Mouse (Mus musculus): Measurements from ENCODE around the gene H2-K1.

Gene H2-K1

DNA sequence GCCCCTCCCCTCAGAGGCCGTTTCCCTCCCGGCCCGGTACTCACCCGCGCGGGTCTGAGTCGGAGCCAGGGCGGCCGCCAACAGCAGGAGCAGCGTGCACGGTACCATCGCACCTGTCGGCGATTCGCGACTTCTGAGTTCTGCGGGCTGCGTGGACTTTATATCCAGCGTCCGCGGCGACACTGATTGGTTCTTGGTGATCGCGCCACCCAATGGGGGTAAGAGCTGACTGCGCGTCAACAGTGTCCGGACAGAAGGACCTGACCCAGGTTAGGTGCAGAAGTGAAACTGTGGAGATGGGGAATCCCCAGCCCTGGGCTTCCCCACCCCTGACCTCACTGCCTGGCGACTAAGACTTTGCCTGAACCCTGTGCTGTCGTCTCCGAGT is at the start of gene H2-K1:
Gene H2-K1, minus strand, starts transcription at position 198 of the 388 bp plus-strand sequence.
- peak; percentile 98 for DNase-seq

DNA sequence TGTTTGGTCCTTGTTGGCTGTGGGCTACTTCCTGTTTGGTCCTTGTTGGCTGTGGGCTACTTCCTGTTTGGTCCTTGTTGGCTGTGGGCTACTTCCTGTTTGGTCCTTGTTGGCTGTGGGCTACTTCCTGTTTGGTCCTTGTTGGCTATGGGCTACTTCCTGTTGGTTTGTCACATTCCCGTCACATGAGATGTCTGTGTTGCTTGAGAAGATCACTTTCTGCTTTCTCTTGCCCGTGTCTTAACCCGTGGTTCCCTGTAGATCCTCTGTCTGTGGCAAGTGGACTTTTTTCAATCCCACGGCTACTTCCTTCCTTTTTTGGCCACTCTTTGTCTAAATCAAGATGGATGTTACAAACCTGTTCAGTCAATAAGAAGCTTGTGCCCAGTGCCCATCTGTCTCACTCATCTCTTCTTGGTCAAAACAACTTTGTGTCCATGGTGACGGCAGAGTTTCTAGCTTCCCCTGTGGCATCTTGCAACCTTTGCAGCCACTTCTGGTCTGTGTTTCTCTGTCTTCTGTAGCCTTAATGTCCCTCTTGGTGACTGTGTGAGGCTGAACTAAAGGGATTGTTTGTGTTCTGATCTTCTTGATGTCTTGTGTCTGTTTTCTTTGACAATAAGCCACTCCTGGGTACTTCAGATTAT is 47.4 kb upstream of the H2-K1 start:
- no peak for DNase-seq

DNA sequence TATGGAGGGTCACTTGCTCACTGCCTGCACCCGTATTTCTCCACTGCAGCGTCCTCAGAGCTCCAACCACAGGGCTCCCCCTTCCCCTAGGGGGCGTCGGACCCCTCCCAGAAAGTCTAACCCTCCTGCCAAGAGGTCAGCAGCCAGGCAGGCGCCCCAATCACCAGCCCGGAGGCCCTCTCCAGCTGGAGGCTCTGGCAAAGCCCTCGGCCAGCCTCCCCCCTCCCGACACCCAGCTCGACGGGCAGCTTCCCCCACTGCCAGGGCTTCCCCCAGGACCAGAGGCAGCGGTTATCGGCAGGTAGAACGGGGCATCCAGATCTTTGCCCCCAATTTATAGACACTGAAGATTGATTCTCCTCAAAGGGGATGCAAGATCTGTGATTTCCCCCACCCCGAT is 45.8 kb upstream of the H2-K1 start:
- DNase-seq, result no peak

DNA sequence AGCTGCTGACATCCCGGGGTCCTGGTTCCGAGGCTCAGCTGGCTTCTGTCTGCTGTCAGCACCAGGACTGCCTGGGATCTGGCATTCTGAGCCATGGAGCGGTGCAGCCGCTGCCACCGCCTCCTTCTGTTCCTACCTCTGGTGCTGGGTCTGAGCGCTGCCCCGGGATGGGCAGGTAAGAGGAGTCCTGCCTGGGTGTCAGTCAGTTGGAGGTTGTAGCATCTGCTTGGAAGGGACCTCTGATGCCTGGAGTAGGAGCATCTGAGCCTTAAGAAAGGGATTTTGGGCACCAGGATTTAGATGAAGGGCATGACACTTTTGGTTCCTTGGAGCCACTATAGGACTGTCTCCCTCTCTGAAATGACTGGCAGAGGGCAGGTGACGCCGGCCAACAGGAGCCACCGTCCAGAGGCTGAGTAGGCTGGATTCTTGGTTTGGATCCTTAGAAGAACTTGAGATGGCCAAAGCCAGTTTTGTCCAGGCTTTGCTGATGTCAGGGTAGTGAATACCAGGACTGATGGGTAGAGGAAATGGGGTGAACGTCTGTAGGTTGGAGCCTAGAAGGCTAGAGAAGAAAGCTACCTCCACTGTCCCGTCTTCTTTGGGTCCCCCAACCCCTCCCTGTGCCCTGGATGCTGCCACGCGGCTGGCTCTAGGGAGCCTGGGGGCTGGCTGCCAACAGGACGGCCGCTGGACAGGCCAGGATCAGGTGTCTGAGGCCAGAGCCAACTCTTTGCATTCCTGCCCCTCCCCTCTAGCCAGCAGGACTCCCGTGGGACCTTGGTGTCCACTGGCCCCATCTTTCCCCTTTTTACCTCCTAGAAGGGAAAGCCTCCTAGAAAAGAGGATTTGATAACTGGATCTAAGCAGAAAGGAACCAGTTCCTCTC is 39.7 kb upstream of the H2-K1 start:
- no peak for DNase-seq

DNA sequence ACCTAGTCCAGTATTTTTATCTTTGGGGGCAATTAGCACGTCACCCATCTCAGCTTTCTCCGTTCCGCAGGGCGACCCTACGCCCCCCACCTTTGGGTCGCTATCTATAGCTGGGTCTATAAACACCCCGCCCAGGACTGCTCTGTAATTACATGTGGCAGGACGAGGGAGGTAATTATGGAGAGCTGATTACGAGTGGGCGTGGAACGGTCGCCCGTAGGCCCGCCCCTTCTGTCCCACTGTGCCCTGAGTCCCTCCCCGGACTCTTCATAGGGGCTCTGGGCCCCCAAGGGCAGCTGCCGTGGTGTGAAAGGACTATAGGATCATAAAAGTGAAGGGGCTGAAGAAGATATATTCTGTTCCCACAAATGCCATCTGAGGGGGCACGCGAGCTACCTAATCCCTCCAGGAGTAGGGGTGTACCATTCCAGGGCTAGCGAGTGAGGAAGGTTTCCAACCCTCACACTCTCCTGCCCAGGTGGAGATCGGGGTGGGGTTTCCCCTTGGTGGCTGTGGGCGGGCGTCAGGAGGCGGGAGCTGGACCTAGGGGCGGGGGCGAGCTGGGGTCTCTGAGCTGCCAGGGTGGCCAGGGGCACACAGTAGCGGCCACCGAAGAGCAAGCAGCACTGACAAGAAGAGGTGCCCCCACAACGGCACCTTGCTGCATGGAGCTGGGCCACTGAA is 38.9 kb upstream of the H2-K1 start, which contains the start of gene Col11a2:
Gene Col11a2, plus strand, starts transcription at position 560 of the 684 bp plus-strand sequence.
- no peak for DNase-seq

DNA sequence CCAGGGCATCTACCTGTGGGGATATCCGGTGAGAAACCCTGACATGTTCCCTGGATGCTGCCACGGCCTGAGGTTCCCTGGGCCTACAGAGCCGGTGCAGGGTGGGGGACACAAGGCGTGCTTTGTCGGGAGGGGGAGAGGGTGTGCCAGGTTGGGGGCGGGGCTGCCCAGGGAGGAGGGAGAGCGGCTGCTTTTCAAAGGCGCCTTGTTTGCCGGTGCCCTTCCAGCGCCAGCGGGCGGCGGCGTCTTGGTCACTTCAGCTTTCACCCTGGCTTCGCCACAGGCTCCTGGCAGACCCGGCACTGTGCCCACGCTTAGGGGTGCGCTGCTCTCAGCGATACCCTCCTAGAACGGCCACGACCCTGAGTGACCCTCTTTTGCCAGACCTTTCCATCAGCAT is 38.3 kb upstream of the H2-K1 start:
- no peak for DNase-seq

DNA sequence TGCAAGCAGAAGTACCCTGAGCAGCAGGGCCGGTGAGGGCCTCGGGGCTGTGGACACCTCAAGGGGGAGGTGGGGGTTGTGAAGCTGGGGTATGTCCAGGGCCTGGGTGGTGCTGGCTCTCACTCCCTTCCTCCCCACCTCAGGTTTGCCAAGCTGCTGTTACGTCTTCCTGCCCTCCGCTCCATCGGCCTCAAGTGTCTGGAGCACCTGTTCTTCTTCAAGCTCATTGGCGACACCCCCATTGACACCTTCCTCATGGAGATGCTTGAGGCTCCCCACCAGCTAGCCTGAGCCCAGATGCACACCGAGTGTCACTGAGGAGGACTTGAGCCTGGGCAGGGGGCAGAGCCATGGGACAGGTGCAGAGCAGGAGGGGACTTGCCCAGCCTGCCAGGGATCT is 37.1 kb upstream of the H2-K1 start:
- DNase-seq, result no peak

DNA sequence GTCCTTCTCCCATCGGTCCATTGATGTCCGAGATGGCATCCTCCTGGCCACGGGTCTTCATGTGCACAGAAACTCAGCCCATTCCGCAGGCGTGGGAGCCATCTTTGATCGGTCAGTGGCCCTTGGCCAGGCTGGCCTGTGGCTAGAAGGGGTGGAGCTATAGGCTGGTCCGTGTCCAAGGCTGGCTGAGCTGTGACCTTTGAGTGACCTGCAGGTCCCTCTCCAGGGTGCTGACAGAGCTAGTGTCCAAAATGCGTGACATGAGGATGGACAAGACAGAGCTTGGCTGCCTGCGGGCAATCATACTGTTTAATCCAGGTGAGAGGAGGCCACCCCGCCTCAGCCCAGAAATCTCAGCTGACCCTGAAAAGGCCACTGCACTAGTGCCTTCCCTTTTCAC is 36.5 kb upstream of the H2-K1 start:
- DNase-seq, result no peak

DNA sequence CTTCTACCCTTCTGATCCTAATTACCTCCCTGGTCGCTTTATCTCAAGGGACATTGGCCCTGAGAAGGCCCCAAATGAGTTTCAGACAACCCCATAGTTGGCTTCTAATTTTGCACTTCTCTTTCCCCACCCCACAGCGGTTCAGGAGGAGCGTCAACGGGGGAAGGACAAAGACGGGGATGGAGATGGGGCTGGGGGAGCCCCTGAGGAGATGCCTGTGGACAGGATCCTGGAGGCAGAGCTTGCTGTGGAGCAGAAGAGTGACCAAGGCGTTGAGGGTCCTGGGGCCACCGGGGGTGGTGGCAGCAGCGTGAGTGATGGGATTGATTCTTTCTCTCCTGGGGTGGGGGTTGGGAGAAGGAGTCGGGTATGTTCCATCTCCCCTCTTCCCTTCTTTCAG is 35.4 kb upstream of the H2-K1 start:
- no peak for DNase-seq

DNA sequence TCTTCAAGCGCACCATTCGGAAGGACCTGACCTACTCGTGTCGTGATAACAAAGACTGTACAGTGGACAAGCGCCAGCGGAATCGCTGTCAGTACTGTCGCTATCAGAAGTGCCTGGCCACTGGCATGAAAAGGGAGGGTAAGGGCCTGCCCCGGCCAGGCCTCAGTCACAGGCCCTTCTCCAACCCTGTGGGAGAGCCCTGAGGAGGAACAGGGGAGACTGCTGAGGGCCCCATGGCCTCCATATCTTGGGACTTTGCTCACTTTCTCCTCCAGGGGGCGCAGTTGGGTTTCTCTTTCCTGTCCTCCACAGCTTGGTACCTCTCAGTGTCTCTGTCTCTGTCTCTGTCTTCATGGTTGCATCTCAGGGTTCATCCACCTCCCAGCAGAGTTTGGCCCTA is 33.9 kb upstream of the H2-K1 start:
- DNase-seq, result peak; percentile 58 to 64

DNA sequence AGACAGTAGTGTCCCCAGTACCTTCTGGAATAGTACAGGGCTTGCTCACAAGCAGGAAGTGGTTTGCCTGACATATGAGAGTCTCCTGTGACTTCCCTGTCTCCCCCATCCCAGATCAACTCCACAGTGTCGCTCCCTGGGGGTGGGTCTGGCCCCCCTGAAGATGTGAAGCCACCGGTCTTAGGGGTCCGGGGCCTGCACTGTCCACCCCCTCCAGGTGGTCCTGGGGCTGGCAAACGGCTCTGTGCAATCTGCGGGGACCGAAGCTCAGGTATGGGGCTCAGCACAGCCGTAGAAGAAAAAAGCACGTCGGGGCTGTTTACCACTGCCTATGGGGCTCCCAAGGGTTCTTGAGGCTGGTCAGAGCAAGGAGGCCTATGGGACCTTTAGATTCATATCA is 33.3 kb upstream of the H2-K1 start:
- DNase-seq, result no peak

DNA sequence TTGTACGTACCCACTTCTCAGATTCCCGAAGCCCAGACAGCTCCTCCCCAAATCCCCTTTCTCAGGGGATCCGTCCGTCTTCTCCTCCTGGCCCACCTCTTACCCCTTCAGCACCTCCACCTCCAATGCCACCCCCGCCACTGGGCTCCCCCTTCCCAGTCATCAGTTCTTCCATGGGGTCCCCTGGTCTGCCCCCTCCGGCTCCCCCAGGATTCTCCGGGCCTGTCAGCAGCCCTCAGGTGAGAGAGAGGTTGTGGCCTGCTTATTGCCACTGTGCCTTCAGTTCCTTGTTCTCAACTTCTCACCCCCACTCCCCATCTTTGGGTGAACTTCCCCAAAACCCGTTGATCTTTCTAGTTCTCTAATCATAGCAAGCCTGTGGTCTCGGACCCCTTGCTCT is 32.7 kb upstream of the H2-K1 start:
- no peak for DNase-seq

DNA sequence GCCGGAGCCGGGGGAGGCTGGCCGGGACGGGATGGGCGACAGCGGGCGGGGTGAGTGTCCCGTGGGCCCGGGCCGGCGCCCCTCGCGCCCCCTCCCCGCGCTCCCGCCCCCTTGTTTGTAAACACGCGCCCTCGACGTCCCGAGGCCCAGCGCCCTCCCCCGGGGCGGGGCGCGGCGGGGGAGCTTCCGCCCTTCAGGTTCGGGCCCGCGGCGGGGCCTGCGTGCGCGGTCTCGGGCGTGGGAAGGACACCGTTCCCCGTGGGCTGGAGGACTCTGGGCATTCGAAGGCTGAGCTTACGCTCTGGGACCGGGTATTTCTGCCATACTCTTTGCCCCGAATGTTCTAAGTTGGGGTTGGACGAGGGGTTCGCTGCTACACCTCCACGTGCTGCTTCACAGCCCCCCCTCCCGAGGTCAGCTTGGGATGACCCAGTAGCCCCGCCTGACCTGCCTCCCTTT is 32.1 kb upstream of the H2-K1 start:
- peak in 1 of 2 experiments; percentile 71 for DNase-seq

DNA sequence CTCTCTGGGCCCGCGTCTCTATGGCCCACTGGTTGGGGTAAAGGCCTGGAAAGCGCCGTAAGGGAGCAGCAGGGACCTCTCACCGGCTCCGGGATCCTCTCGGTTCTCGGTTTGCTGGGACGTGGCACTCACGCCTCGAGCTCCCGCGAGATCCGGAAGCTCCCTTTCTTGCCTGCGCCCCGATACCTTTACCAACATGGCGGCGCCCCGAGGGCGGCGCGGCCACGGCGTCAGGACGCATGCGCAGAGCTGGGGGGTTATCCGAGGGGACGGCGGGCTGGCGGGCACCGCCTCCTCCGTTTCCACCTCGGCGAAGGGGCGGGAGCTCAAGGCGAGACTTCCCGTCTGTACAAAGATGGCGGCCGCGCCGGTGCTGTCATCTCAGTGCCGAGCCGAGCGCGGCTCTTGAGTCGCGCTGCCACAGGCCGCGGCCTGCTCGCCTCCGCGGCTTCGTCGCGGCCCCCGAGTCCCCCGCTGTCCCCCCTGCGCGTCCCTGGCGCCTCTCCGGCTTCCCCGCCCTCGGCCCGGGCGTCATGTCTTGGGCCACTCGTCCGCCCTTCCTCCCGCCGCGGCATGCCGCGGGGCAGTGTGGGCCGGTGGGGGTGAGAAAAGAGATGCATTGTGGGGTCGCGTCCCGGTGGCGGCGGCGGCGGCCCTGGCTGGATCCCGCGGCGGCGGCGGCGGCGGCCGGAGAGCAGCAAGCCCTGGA is 31.5 kb upstream of the H2-K1 start, which contains the start of the genes Slc39a7 and Rxrb:
Gene Slc39a7, minus strand, starts transcription at position 218 of the 709 bp plus-strand sequence.
Gene Rxrb, plus strand, starts transcription at position 348 of the 709 bp plus-strand sequence.
- peak; percentile 97 to 98 for DNase-seq

DNA sequence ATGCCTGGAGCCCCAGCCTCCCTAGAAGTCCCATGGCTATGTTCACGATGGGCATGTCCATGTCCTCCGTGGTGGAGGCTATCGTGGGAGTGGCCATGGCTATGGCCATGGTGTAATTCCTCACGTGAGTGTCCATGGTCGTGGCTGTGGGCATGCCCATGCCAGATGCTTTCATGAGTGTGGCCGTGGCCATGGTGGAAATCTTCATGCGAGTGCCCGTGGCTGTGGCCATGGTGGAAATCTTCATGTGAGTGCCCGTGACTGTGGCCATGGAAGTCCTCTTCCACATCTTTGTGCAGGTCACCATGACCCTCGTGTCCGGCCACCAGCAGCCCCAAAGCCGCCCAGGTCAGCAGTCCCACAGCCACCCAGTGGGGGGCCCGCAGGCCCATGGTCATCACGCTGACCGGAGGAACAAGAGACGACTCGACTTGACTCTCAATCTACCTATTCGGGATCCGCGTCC is 30.7 kb upstream of the H2-K1 start:
- peak in 1 of 2 experiments; percentile 42 for DNase-seq

DNA sequence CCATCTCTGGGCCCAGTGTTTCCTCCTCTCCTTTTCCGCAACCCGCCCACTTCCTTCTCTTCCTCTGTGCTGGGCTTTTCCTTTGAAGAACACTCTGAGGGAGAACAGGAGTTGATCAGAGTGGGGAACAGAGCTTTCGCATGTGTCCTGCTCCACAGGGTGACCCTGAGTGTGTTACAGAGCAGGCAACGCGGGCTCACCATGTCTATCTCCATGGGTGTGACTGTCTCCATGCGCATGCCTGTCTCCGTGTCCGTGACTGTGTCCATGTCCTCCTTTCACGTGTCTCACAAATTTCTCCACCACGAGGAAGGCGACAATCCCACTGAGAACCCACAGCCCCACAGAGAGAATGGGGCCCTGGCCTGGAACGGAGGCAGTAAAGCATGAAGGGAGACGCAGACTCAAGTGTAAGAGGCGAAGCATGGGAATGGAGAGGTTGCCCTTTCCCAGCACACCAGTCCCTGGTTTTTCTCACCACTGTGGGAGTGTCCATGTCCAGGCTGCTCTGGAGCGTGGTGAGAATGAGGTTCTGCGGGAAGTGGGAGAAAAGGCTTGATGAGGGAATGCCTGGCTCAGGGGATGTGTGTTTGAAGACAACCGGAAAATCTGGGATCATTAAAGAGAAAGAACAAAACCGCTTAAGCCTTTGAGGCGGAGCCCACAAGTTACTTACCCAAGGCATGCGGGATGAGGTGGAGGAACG is 29.9 kb upstream of the H2-K1 start:
- no peak for DNase-seq

DNA sequence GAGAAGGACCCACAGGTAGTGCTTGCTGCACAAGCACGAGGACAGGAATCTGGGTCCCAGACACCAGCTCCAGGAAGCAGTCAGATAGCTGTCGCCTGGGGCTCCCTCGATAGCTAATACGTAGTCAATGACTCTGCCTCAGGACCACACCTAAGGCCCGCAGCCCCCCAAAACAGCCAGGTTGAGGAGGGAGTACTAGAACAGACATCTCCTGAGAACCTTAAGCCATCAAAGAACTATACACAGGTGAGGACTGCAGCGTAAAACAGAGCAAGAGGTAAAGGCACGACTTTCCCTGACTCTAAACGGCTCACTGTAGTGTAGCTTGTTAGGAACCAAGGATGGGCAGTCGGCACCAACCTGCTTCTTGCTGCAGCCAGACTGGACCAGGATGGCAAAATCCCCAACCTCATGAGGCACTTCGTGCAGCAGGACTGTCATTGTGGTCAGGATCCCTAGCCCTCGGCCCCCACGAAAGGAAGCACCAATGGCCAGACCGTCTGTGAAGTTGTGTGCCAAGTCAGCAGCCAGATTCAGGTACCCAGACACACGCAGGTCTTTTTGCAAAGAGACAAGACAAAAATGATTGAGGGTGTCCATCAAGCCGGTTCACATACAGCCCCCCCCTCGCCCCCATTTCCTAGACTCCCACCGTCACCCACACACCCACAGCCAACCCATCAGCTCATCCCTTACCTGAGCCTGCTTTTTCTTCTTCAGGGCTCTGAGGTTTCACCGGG is 29.2 kb upstream of the H2-K1 start:
- no peak for DNase-seq

DNA sequence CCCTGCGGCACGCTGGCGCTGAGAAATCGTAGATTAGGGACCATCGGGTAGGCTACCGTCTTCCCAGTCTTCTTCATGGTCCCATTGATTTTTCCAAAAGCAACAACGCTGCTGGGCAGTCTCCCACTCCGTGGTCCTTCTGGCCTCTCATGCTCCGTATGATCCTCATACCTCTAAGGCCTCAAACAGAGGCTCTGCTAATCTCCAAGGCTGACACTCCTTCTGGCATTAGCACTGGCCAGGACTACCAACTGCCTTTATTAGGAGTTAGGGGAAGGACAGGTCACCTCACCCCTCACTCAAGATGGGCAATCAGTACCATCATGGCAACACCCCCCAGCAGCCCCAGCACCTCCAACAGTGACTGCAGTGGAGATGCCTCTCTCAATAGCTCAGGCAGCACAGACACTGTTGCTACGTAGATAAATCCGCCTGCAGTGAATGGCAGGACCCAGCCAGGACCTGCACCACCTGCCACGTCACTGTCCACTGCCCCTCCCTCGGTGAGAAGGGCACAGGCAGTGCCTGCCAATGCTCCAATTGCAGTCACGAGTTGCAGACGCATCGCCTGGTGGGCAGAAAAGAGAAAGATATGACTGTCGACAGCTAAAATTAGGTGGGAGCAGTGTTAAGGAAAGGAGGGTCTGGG is 28.5 kb upstream of the H2-K1 start:
- no peak for DNase-seq

DNA sequence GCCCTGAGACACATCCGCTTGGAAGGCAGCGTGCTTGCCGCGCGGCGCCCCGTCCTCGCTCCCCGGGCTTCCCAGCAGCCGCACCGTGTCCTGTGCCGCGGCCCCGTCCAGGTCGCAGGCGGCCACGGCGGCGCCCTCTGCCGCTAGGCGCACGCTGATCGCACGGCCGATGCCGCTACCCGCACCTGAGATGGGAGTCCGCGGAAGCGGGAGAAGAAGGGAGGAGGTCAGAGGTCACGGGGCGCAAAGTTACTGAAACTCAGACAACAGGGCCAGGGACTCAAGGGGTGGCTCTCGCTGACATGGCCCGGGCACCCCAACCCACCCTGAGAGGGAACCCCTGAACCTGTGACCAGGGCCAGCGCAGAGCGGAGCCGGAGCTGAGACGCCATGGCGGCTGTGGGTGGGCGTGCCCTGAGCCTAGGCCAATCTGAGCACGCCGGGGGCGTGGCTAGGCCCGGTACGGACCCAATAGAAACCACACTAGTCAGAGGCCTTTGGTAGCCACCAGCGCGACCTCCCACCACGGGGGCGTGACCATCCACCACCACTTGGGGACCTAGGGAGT is 27.6 kb upstream of the H2-K1 start, which contains the start of gene H2-Ke6:
Gene H2-Ke6, minus strand, starts transcription at position 405 of the 568 bp plus-strand sequence.
- peak; percentile 93 to 96 for DNase-seq
